Mouse (Mus musculus) ES-E14 (cell line): ENCODE results near the gene Slc7a1. TPM values are rescaled to one million over a fixed set of nuclear protein-coding genes. Genes with fewer than 3 reads are reported as not detected.

Source experiments
- DNase-seq: peaks from one replicate; pipeline ENCODE4 v3.0.0-alpha.2; 2013; ENCODE audit warnings: low read depth, low spot score
- H3K27ac ChIP-seq: 2 replicates; pipeline ENCODE4 v1.5.1; 2012; ENCODE audit warnings: low read depth, mild to moderate bottlenecking, low read length, moderate library complexity, mixed read lengths; ENCODE audit not compliant: poor library complexity, insufficient read depth, severe bottlenecking
- H3K36me3 ChIP-seq: 2 replicates; pipeline ENCODE4 v1.6.1; 2012; ENCODE audit warnings: mild to moderate bottlenecking, low read length, moderate library complexity, mixed read lengths; ENCODE audit not compliant: control insufficient read depth, poor library complexity, insufficient read depth, severe bottlenecking
- H3K4me1 ChIP-seq, 2 experiments: fragments of 150-350 bp in 1 of 2; sonication (generic) in 1 of 2; 2 replicates each; pipeline ENCODE4 v1.6.1; 2012; ENCODE audit warnings: low read length in 2 of 2, mild to moderate bottlenecking in 1 of 2, mixed read lengths in 1 of 2; ENCODE audit not compliant: control insufficient read depth in 2 of 2, insufficient read depth in 2 of 2, poor library complexity in 1 of 2
- H3K4me3 ChIP-seq, 2 experiments: fragments of 150-350 bp in 1 of 2; sonication (generic) in 1 of 2; 2 replicates each; pipeline ENCODE4 v1.5.1; 2012; ENCODE audit warnings: low read length in 2 of 2, low read depth in 1 of 2, mild to moderate bottlenecking in 1 of 2, mixed read lengths in 1 of 2; ENCODE audit not compliant: insufficient read depth in 1 of 2, poor library complexity in 1 of 2, severe bottlenecking in 1 of 2
- H3K9ac ChIP-seq: 2 replicates; pipeline ENCODE4 v1.6.1; 2012; ENCODE audit warnings: low read depth, mild to moderate bottlenecking, low read length, mixed read lengths; ENCODE audit not compliant: poor library complexity, insufficient read depth, severe bottlenecking
- H3K9me3 ChIP-seq: fragments of 150-350 bp; sonication (generic); 2 replicates; pipeline ENCODE4 v1.6.1; 2012; ENCODE audit warnings: low read depth, mild to moderate bottlenecking, low read length; ENCODE audit not compliant: control insufficient read depth, insufficient read depth
- CHD2 ChIP-seq: IDR thresholded peaks from 2 replicates; pipeline ENCODE4 v1.6.1; 2014; ENCODE audit warnings: mild to moderate bottlenecking, low read depth, low read length, inconsistent platforms
- HCFC1 ChIP-seq: IDR thresholded peaks from 2 replicates; pipeline ENCODE4 v1.6.1; 2012; ENCODE audit warnings: low read length, inconsistent platforms, borderline replicate concordance; ENCODE audit not compliant: insufficient read depth
- MAFK ChIP-seq: IDR thresholded peaks from 2 replicates; pipeline ENCODE4 v1.6.1; 2014; ENCODE audit warnings: mild to moderate bottlenecking, low read depth, low read length, inconsistent platforms; ENCODE audit not compliant: insufficient read depth
- ZC3H11A ChIP-seq: IDR thresholded peaks from 2 replicates; pipeline ENCODE4 v1.6.1; 2012; ENCODE audit warnings: low read depth, mild to moderate bottlenecking, inconsistent platforms, low read length, borderline replicate concordance
- ZNF384 ChIP-seq: IDR thresholded peaks from 2 replicates; pipeline ENCODE4 v1.6.1; 2012; ENCODE audit warnings: low read depth, low read length, inconsistent platforms
- in situ Hi-C, 2 experiments: fragments of 600-800 bp; cut with MboI; formaldehyde crosslinking; loops; one replicate each; pipeline ENCODE4 v1.15.1; 2025; ENCODE audit warnings: low sequenced_read_pairs in 2 of 2, inconsistent platforms in 1 of 2; ENCODE audit not compliant: unreplicated experiment in 2 of 2
- total RNA-seq: library from RNA; depleted of rRNA; stranded (reverse); fragments of 300-350 nt; gene quantifications from 2 replicates; pipeline ENCODE4 v1.2.3, GENCODE M21; 2012; rRNA removed

Gene Slc7a1
- total RNA-seq, 1 experiment, result 104 TPM

GRCm38 (mm10) chr5:148280321-148280720, 119.4 kb downstream of the Slc7a1 start:
- in situ Hi-C loops, result no loop called here
- no peak for TF ChIP-seq CHD2
- TF ChIP-seq MAFK, result no peak
- no peak for TF ChIP-seq ZNF384
- TF ChIP-seq ZC3H11A, result no peak
- TF ChIP-seq HCFC1, result no peak

GRCm38 (mm10) chr5:148278233-148278632, 121.5 kb downstream of the Slc7a1 start:
- no peak for TF ChIP-seq MAFK
- DNase-seq, result no peak
- Histone ChIP-seq H3K27ac (no peak overlapping the region), H3K4me1 (no peaks in the 10 kb centered on the region; a peak in 1 of 4 replicates), H3K4me3 (no peak overlapping the region), H3K9ac (no peak overlapping the region), H3K36me3 (no peaks in the 10 kb centered on the region), H3K9me3 (no peaks in the 10 kb centered on the region)
- in situ Hi-C loops, result no loop called here

More at GRCm38 (mm10) chr5:148280321-148280720, 119.4 kb downstream of the Slc7a1 start:
- Histone ChIP-seq H3K4me1 (no peaks in the 10 kb centered on the region; a peak in 1 of 4 replicates), H3K27ac (no peak overlapping the region), H3K4me3 (no peak overlapping the region), H3K36me3 (no peaks in the 10 kb centered on the region), H3K9me3 (no peaks in the 10 kb centered on the region), H3K9ac (no peak overlapping the region)
- DNase-seq, result no peak

Other genes with a start within 250 kb of the Slc7a1 start
- 75.0 and 92.5 TPM in 2 replicates for gene Ubl3, start 152.9 kb upstream of the Slc7a1 start, total RNA-seq